In genomic region chr3:121853781-121854520, GRCm38 (mm10) we compare ENCODE assay signal across 15 mouse cellular contexts. TPM values are rescaled to one million over a fixed set of nuclear protein-coding genes. Genes with fewer than 3 reads are reported as not detected.
DNase-seq lines count a peak whose midpoint lies in the region; ATAC-seq and TF ChIP-seq lines count a peak whose summit lies in the region.
"Had no signal": no experiment of that assay in that cellular context is flagged by ENCODE, and none has a peak within 500 bp of the region (broad histone marks: within the 10 kb centered on the region; RNA-seq: fewer than 3 reads in every experiment).

No protein-coding gene starts in this region.

- H3K4me1 ChIP-seq in kidney, adult 2 months (ENCODE audit: control insufficient read depth, insufficient read depth, low read length), result peaks cover 27% of the 10 kb centered on the region; the same call in 1 of the 2 replicates
- H3K4me1 ChIP-seq in kidney, embryonic 14.5 days (ENCODE audit: control insufficient read depth, insufficient read depth, low read length), result 0 out of 2 replicates have a peak, but pooled peaks cover 4% of the 10 kb centered on the region
- H3K4me1 ChIP-seq in intestine, embryonic 16.5 days (ENCODE audit: control insufficient read depth, insufficient read depth, low read length), result peaks cover 14% of the 10 kb centered on the region
- H3K4me1 ChIP-seq in liver, embryonic 13.5 days (replicated peaks), result no peaks in the 10 kb centered on the region

- no peak for ATAC-seq in kidney, embryonic 14.5 days (ENCODE audit: low FRiP score, low TSS enrichment)
- ATAC-seq in intestine, embryonic 16.5 days, result peak; percentile 68
- peak; percentile 49; the same call in 1 of the 2 replicates for ATAC-seq in liver, embryonic 13.5 days (ENCODE audit: low read depth)

- H3K27ac ChIP-seq in kidney, adult 2 months (ENCODE audit: insufficient read depth, low read depth, low read length), result peak overlapping the region; percentile 92
- H3K27ac ChIP-seq in kidney, embryonic 14.5 days (ENCODE audit: low read depth, low read length), result no peak overlapping the region
- peak overlapping the region; percentile 22; the same call in 1 of the 2 replicates for H3K27ac ChIP-seq in intestine, embryonic 16.5 days (ENCODE audit: low read length)
- 0 out of 2 replicates have a peak overlapping the region, but pooled peaks have one; percentile 24 for H3K27ac ChIP-seq in liver, embryonic 13.5 days
- H3K27ac ChIP-seq: hindbrain, embryonic 12.5 days; limb, embryonic 12.5 days had no signal

- H3K36me3 ChIP-seq in kidney, adult 2 months (ENCODE audit: control insufficient read depth, insufficient read depth, low read length), result no peaks in the 10 kb centered on the region
- H3K36me3 ChIP-seq in kidney, embryonic 14.5 days (ENCODE audit: control insufficient read depth, insufficient read depth, low read length), result no peaks in the 10 kb centered on the region
- H3K36me3 ChIP-seq in intestine, embryonic 16.5 days (ENCODE audit: control insufficient read depth, insufficient read depth, low read length), result no peaks in the 10 kb centered on the region
- no peaks in the 10 kb centered on the region for H3K36me3 ChIP-seq in liver, embryonic 13.5 days
- H3K36me3 ChIP-seq: heart, embryonic 12.5 days; hindbrain, embryonic 12.5 days; limb, embryonic 12.5 days had no signal

- H3K27me3 ChIP-seq in kidney, adult 2 months (replicated peaks; ENCODE audit: control insufficient read depth, insufficient read depth, low read length), result no peaks in the 10 kb centered on the region
- no peaks in the 10 kb centered on the region for H3K27me3 ChIP-seq in kidney, embryonic 14.5 days (ENCODE audit: control insufficient read depth, insufficient read depth, low read length)
- H3K27me3 ChIP-seq in intestine, embryonic 16.5 days (replicated peaks; ENCODE audit: control insufficient read depth, insufficient read depth, low read length), result no peaks in the 10 kb centered on the region
- no peaks in the 10 kb centered on the region for H3K27me3 ChIP-seq in liver, embryonic 13.5 days
- H3K27me3 ChIP-seq: heart, embryonic 12.5 days; hindbrain, embryonic 12.5 days; limb, embryonic 12.5 days had no signal

- no peak overlapping the region for H3K4me3 ChIP-seq in kidney, adult 2 months (ENCODE audit: insufficient read depth, low read depth, low read length)
- no peak overlapping the region for H3K4me3 ChIP-seq in kidney, embryonic 14.5 days (ENCODE audit: low read length)
- no peak overlapping the region for H3K4me3 ChIP-seq in intestine, embryonic 16.5 days (ENCODE audit: low read length)
- no peak overlapping the region for H3K4me3 ChIP-seq in liver, embryonic 13.5 days (replicated peaks)
- H3K4me3 ChIP-seq: heart, embryonic 12.5 days; hindbrain, embryonic 12.5 days; limb, embryonic 12.5 days had no signal

- TF ChIP-seq CTCF in kidney, adult 2 months (conservative IDR thresholded peaks at IDR 0.05; ENCODE audit: insufficient read depth, insufficient read length, low read depth, low read length), result no peak

- H3K4me2 ChIP-seq in kidney, embryonic 14.5 days (replicated peaks; ENCODE audit: low read depth, low read length), result no peak overlapping the region
- H3K4me2 ChIP-seq in intestine, embryonic 16.5 days (ENCODE audit: low read depth, low read length), result 0 out of 2 replicates have a peak overlapping the region, but pooled peaks have one; percentile 8
- H3K4me2 ChIP-seq in liver, embryonic 13.5 days, result peak overlapping the region; percentile 3; the same call in 1 of the 2 replicates
- H3K4me2 ChIP-seq: heart, embryonic 12.5 days; hindbrain, embryonic 12.5 days; limb, embryonic 12.5 days; midbrain, embryonic 11.5 days had no signal

- DNase-seq in kidney, adult 2 months, result peak; percentile 79
- no peak for DNase-seq in liver, embryonic 13.5 days
- DNase-seq in lung, postnatal 36 days, result peak; percentile 60
- DNase-seq in spleen, adult 18-20 months, result no peak
- no peak for DNase-seq in ovary, postnatal 14 days (ENCODE audit: low spot score)
- DNase-seq in layer of hippocampus, postnatal 10 days (ENCODE audit: low spot score in 2 of 2), result no peak
- DNase-seq: adrenal gland, adult 8-10 months; embryo, embryonic 11 days; retina, postnatal 1 day had no signal

- H3K9ac ChIP-seq in kidney, embryonic 14.5 days (ENCODE audit: low read depth, low read length), result no peak overlapping the region
- no peak overlapping the region for H3K9ac ChIP-seq in intestine, embryonic 16.5 days (ENCODE audit: low read depth, low read length)
- H3K9ac ChIP-seq in liver, embryonic 13.5 days, result no peak overlapping the region
- H3K9ac ChIP-seq: heart, embryonic 12.5 days; hindbrain, embryonic 12.5 days; limb, embryonic 12.5 days had no signal

- no peak for TF ChIP-seq POLR2A in kidney, adult 2 months (IDR thresholded peaks at IDR 0.05; ENCODE audit: low read depth, low read length)

- H3K9me3 ChIP-seq in kidney, embryonic 14.5 days (ENCODE audit: control insufficient read depth, low read length), result no peaks in the 10 kb centered on the region
- H3K9me3 ChIP-seq in intestine, embryonic 16.5 days (ENCODE audit: control insufficient read depth, low read length), result no peaks in the 10 kb centered on the region
- H3K9me3 ChIP-seq in liver, embryonic 13.5 days (replicated peaks), result no peaks in the 10 kb centered on the region
- H3K9me3 ChIP-seq: heart, embryonic 12.5 days; hindbrain, embryonic 12.5 days; limb, embryonic 12.5 days had no signal

- 62% methylated on average over 5 of the region's 5 CpGs for WGBS in kidney, adult 2 months
- 74% methylated on average over 5 of the region's 5 CpGs for WGBS in kidney, embryonic 14.5 days
- 45% methylated on average over 5 of the region's 5 CpGs for WGBS in intestine, embryonic 16.5 days
- 57% methylated on average over 5 of the region's 5 CpGs for WGBS in liver, embryonic 13.5 days (ENCODE audit: insufficient replicate concordance)

RNA-seq across cellular contexts. Expression of gene Abcd3, which starts 38.8 kb away (rescaled TPM):
- 25.5 and 48.2 TPM in 2 replicates for polyA plus RNA-seq in kidney, adult 2 months (2012; rRNA removed)
- 35.7 and 70.8 TPM in 2 replicates for polyA plus RNA-seq in kidney, embryonic 14.5 days (2014; fragmentation: Nextera tagmentation; extraction: Ambion mirVana)
- 63.1 and 66.5 TPM in 2 replicates for polyA plus RNA-seq in intestine, embryonic 16.5 days (2015; fragmentation: Nextera tagmentation; extraction: Ambion mirVana)
- polyA plus RNA-seq in liver, embryonic 13.5 days (2015; fragmentation: Nextera tagmentation; extraction: Ambion mirVana), result 20.7 and 27.9 TPM in 2 replicates
- total RNA-seq in layer of hippocampus, postnatal 10 days (2021), result 10 to 100 TPM; 74.3 to 79.7 TPM

Comparison
In these comparisons a context has a peak if more than half of its experiments do, and no peak if none do; other contexts are left out.
1. DNase-seq: peak in kidney, adult 2 months (single experiment) and lung, postnatal 36 days (single experiment); none in liver, embryonic 13.5 days (single experiment), spleen, adult 18-20 months (0 of 2), ovary, postnatal 14 days (single experiment) and layer of hippocampus, postnatal 10 days (0 of 2).